Mouse (Mus musculus): ENCODE results near the gene Zfp764. TPM values are rescaled to one million over a fixed set of nuclear protein-coding genes. Genes with fewer than 3 reads are reported as not detected.
A peak's percentile ranks its signal among the peaks of the same experiment; 100 is the strongest.
"Not testable (repeated sequence)": the region's sequence is repeated elsewhere in the genome, so short reads cannot be mapped to it uniquely, and the experiment has no call there.

Zfp764 gene
- polyA plus RNA-seq, 1 experiment = 3.4 TPM

- H3K4me3 ChIP-seq (ENCODE audit: insufficient read depth, low read length) = no peak overlapping the region
- H3K4me1 ChIP-seq (ENCODE audit: control insufficient read depth, insufficient read depth, low read length) = no peaks in the 10 kb centered on the region; the same call in 1 of the 2 replicates
- TF ChIP-seq POLR2A (IDR thresholded peaks at IDR 0.05; ENCODE audit: extremely low read depth, insufficient read depth, low read length) (no peak), CTCF (IDR thresholded peaks at IDR 0.05; ENCODE audit: extremely low read depth, insufficient read depth, low read length) (no peak)
- no peak overlapping the region for H3K27ac ChIP-seq (ENCODE audit: insufficient read depth, low read length)
Observed at GRCm38 (mm10) chr7:127371213-127371612, 35.4 kb downstream of the Zfp764 start.

DNA sequence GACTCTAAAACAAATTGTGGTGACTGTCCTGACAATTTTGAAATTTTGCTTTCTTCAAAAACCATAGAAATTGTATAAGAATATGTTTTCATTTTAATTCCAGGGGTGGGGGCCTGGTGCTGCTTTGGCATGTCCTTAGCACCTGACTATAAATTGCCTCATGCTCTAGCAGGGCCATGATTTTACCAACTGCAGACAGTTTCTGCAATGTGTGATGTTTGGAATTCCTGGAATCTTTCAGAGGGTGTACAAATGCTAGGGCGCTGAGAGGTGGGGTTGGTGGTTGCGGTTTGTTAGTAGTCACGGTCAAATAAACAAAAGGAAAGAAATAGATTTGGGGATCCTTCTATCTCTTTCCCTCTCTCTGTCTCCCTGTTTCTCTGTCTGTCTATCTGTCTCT lies 40.4 kb downstream of the Zfp764 start:
- H3K27ac ChIP-seq (ENCODE audit: insufficient read depth, low read length) = no peak overlapping the region
- H3K4me1 ChIP-seq (ENCODE audit: control insufficient read depth, insufficient read depth, low read length) = no peaks in the 10 kb centered on the region
- H3K4me3 ChIP-seq (ENCODE audit: insufficient read depth, low read length) = no peak overlapping the region
- no peak for TF ChIP-seq POLR2A (IDR thresholded peaks at IDR 0.05; ENCODE audit: extremely low read depth, insufficient read depth, low read length)
- TF ChIP-seq CTCF (IDR thresholded peaks at IDR 0.05; ENCODE audit: extremely low read depth, insufficient read depth, low read length) = no peak

GRCm38 (mm10) chr7:127364166-127364565 lies 42.5 kb downstream of the Zfp764 start:
- H3K4me3 ChIP-seq (ENCODE audit: insufficient read depth, low read length) = peak overlapping the region; percentile 38; the same call in 1 of the 2 replicates
- no peaks in the 10 kb centered on the region for H3K4me1 ChIP-seq (ENCODE audit: control insufficient read depth, insufficient read depth, low read length)
- H3K27ac ChIP-seq (ENCODE audit: insufficient read depth, low read length) = no peak overlapping the region
- TF ChIP-seq POLR2A (IDR thresholded peaks at IDR 0.05; ENCODE audit: extremely low read depth, insufficient read depth, low read length) = no peak
- no peak for TF ChIP-seq CTCF (IDR thresholded peaks at IDR 0.05; ENCODE audit: extremely low read depth, insufficient read depth, low read length)

DNA sequence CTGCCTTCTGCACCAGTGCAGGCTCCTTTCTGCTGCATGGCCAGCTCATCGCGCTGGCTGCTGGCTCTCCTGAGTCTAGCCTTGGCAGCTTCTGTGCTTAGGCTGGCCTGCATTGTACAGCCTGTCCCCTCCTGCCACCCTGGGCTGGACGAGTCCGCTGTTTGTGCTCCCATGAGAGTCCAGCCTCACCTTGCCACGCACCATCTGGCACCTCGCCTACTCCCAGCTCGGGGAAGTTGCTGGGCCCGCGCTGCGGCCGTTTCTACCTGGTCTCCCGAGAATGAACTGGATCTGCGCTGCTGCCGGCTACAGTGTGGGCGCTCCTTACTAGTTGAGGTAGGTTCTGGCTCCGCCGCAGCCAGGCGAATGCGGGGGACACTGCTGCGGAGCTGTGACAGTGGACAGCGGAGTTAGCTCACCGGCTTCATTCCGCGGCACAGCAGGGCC lies 43.1 kb downstream of the Zfp764 start:
- Histone ChIP-seq H3K4me3 (ENCODE audit: insufficient read depth, low read length) (peak overlapping the region; percentile 38), H3K4me1 (ENCODE audit: control insufficient read depth, insufficient read depth, low read length) (no peaks in the 10 kb centered on the region), H3K27ac (ENCODE audit: insufficient read depth, low read length) (peak overlapping the region; percentile 35; the same call in 1 of the 2 replicates)
- no peak for TF ChIP-seq CTCF (IDR thresholded peaks at IDR 0.05; ENCODE audit: extremely low read depth, insufficient read depth, low read length)
- TF ChIP-seq POLR2A (IDR thresholded peaks at IDR 0.05; ENCODE audit: extremely low read depth, insufficient read depth, low read length) = no peak

- not testable (repeated sequence) for H3K4me3 ChIP-seq (ENCODE audit: insufficient read depth, low read length); H3K27ac ChIP-seq (ENCODE audit: insufficient read depth, low read length); H3K4me1 ChIP-seq (ENCODE audit: control insufficient read depth, insufficient read depth, low read length)
- peak; percentile 31; the same call in 1 of the 2 replicates for TF ChIP-seq CTCF (IDR thresholded peaks at IDR 0.05; ENCODE audit: extremely low read depth, insufficient read depth, low read length)
Observed at GRCm38 (mm10) chr7:127362418-127362817, 44.2 kb downstream of the Zfp764 start.

DNA sequence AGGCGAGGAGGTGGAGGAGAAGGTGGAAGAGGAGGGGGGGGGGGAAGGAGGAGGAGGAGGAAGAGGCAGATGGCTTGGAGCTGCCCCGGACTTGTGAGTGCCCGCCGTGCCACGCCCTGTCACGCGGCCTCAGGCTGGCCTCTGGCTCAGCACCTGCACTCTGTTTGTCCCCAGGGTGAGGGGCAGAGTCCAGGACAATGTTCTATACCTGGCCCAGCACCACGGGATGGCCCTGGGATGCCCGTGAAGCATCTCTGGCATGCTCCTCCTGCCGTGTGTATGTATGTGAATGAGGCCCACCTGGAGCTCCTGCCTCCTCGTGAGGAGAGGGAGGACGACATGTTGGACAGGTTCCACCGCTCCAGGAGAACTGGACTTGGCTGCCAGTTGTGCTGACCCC lies 45.2 kb downstream of the Zfp764 start:
- TF ChIP-seq CTCF (IDR thresholded peaks at IDR 0.05; ENCODE audit: extremely low read depth, insufficient read depth, low read length) (no peak), POLR2A (IDR thresholded peaks at IDR 0.05; ENCODE audit: extremely low read depth, insufficient read depth, low read length) (no peak)
- Histone ChIP-seq H3K4me3 (ENCODE audit: insufficient read depth, low read length) (no peak overlapping the region), H3K27ac (ENCODE audit: insufficient read depth, low read length) (no peak overlapping the region), H3K4me1 (ENCODE audit: control insufficient read depth, insufficient read depth, low read length) (no peaks in the 10 kb centered on the region)

DNA sequence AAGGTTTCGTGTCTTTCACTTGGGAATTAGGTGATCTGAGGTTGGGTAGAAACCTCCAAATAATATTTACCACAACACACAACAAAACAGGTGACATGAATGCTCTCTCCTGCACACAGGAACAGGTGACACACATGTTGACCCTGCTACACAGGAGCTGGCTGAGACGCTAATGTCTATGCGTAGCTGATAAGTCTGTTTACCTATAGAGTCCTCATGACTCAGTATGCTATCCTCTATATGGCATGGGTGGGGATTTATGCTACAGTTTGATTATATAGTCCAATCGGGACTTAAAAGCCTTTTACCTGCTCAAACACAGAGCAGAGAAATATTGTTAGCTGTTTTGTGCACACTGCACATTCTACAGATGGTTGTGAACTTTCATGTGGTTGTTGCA lies 46.4 kb downstream of the Zfp764 start:
- TF ChIP-seq POLR2A (IDR thresholded peaks at IDR 0.05; ENCODE audit: extremely low read depth, insufficient read depth, low read length) (no peak), CTCF (IDR thresholded peaks at IDR 0.05; ENCODE audit: extremely low read depth, insufficient read depth, low read length) (no peak)
- no peak overlapping the region for H3K27ac ChIP-seq (ENCODE audit: insufficient read depth, low read length)
- no peak overlapping the region for H3K4me3 ChIP-seq (ENCODE audit: insufficient read depth, low read length)
- H3K4me1 ChIP-seq (ENCODE audit: control insufficient read depth, insufficient read depth, low read length) = no peaks in the 10 kb centered on the region

GRCm38 (mm10) chr7:127358472-127358871 lies 48.1 kb downstream of the Zfp764 start:
- TF ChIP-seq POLR2A (IDR thresholded peaks at IDR 0.05; ENCODE audit: extremely low read depth, insufficient read depth, low read length) = no peak
- no peak for TF ChIP-seq CTCF (IDR thresholded peaks at IDR 0.05; ENCODE audit: extremely low read depth, insufficient read depth, low read length)
- Histone ChIP-seq H3K4me3 (ENCODE audit: insufficient read depth, low read length) (no peak overlapping the region), H3K27ac (ENCODE audit: insufficient read depth, low read length) (no peak overlapping the region), H3K4me1 (ENCODE audit: control insufficient read depth, insufficient read depth, low read length) (no peaks in the 10 kb centered on the region)

- TF ChIP-seq POLR2A (IDR thresholded peaks at IDR 0.05; ENCODE audit: extremely low read depth, insufficient read depth, low read length) (no peak), CTCF (IDR thresholded peaks at IDR 0.05; ENCODE audit: extremely low read depth, insufficient read depth, low read length) (no peak)
Observed at GRCm38 (mm10) chr7:127357871-127358270, 48.8 kb downstream of the Zfp764 start.

DNA sequence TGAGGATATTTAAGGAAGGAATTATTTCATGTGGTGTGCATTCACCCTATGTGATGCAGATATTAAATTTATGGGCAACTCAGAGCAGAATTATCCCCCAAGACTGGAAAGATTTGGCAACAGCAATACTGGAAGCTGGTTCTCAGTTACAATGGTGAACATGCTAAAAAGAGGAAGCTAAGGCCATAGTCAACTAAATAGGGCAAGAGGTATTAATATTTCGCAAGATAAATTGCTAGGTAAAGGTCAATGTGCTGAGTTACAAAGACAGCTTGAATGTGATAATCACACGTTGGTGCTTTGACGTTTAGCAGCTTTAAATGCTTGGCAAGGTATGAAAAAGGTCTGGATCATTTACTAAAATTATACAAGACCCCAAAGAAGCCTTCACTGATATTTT lies 50.8 kb downstream of the Zfp764 start:
- H3K4me3 ChIP-seq (ENCODE audit: insufficient read depth, low read length) = no peak overlapping the region
- no peak overlapping the region for H3K27ac ChIP-seq (ENCODE audit: insufficient read depth, low read length)
- no peak for TF ChIP-seq POLR2A (IDR thresholded peaks at IDR 0.05; ENCODE audit: extremely low read depth, insufficient read depth, low read length)
- no peaks in the 10 kb centered on the region for H3K4me1 ChIP-seq (ENCODE audit: control insufficient read depth, insufficient read depth, low read length)

More at GRCm38 (mm10) chr7:127357871-127358270, 48.8 kb downstream of the Zfp764 start:
- Histone ChIP-seq H3K4me1 (ENCODE audit: control insufficient read depth, insufficient read depth, low read length) (no peaks in the 10 kb centered on the region), H3K4me3 (ENCODE audit: insufficient read depth, low read length) (no peak overlapping the region), H3K27ac (ENCODE audit: insufficient read depth, low read length) (no peak overlapping the region)

Other genes with a start within 250 kb of the Zfp764 start
- gene Cd2bp2, start 210.8 kb downstream of the Zfp764 start, polyA plus RNA-seq (2012; rRNA removed) = 85.0 and 99.3 TPM in 2 replicates
- 70.4 and 76.0 TPM in 2 replicates for gene Tbc1d10b, start 198.4 kb downstream of the Zfp764 start, polyA plus RNA-seq (2012; rRNA removed)
- 2.0 and 2.2 TPM in 2 replicates for gene Mylpf, start 197.9 kb downstream of the Zfp764 start, polyA plus RNA-seq (2012; rRNA removed)
- 13.5 and 15.5 TPM in 2 replicates for gene Zfp553, start 173.8 kb downstream of the Zfp764 start, polyA plus RNA-seq (2012; rRNA removed)
- gene Sept1, start 173.7 kb downstream of the Zfp764 start, polyA plus RNA-seq (2012; rRNA removed) = 9.2 and 10.4 TPM in 2 replicates
- 109 and 110 TPM in 2 replicates for gene Zfp771, start 162.5 kb downstream of the Zfp764 start, polyA plus RNA-seq (2012; rRNA removed)
- 33.0 and 37.4 TPM in 2 replicates for gene Dctpp1, start 146.1 kb downstream of the Zfp764 start, polyA plus RNA-seq (2012; rRNA removed)
- 26.2 and 27.5 TPM in 2 replicates for gene Sephs2, start 132.8 kb downstream of the Zfp764 start, polyA plus RNA-seq (2012; rRNA removed)
- 1.1 and 1.3 TPM in 2 replicates for gene Itgal, start 110.6 kb downstream of the Zfp764 start, polyA plus RNA-seq (2012; rRNA removed)
- 14.2 and 14.6 TPM in 2 replicates for gene Zfp768, start 61.2 kb downstream of the Zfp764 start, polyA plus RNA-seq (2012; rRNA removed)
- gene Zfp747, start 30.8 kb downstream of the Zfp764 start, polyA plus RNA-seq (2012; rRNA removed) = 5.2 and 5.5 TPM in 2 replicates
- gene 9130019O22Rik, start 19.7 kb downstream of the Zfp764 start, polyA plus RNA-seq (2012; rRNA removed) = 2.7 TPM in 2 replicates
- 5.4 and 8.3 TPM in 2 replicates for gene E430018J23Rik, start 13.2 kb downstream of the Zfp764 start, polyA plus RNA-seq (2012; rRNA removed)
- 19.2 and 19.3 TPM in 2 replicates for gene Zfp688, start 15.2 kb upstream of the Zfp764 start, polyA plus RNA-seq (2012; rRNA removed)
- gene Zfp689, start 42.3 kb upstream of the Zfp764 start, polyA plus RNA-seq (2012; rRNA removed) = 5.3 and 5.8 TPM in 2 replicates
- 44.0 and 44.8 TPM in 2 replicates for gene Prr14, start 52.8 kb upstream of the Zfp764 start, polyA plus RNA-seq (2012; rRNA removed)
- 26.6 and 27.1 TPM in 2 replicates for gene Fbrs, start 72.4 kb upstream of the Zfp764 start, polyA plus RNA-seq (2012; rRNA removed)
- gene Srcap, start 105.2 kb upstream of the Zfp764 start, polyA plus RNA-seq (2012; rRNA removed) = 24.7 and 26.4 TPM in 2 replicates
- 11.3 and 13.3 TPM in 2 replicates for gene Gm42715, start 112.8 kb upstream of the Zfp764 start, polyA plus RNA-seq (2012; rRNA removed)
- gene Tmem265, start 154.6 kb upstream of the Zfp764 start, polyA plus RNA-seq (2012; rRNA removed) = not detected in 2 replicates
- 143 and 150 TPM in 2 replicates for gene Phkg2, start 166.5 kb upstream of the Zfp764 start, polyA plus RNA-seq (2012; rRNA removed)
- gene Ccdc189, start 181.8 kb upstream of the Zfp764 start, polyA plus RNA-seq (2012; rRNA removed) = 22.0 and 22.3 TPM in 2 replicates
- 48.0 and 51.1 TPM in 2 replicates for gene Rnf40, start 181.9 kb upstream of the Zfp764 start, polyA plus RNA-seq (2012; rRNA removed)
- gene Zfp629, start 209.0 kb upstream of the Zfp764 start, polyA plus RNA-seq (2012; rRNA removed) = 16.9 and 19.5 TPM in 2 replicates

All from cortical plate, adult 2 months (tissue).